Mouse (Mus musculus): Measurements from ENCODE around the gene Rbmxl2. TPM values are rescaled to one million over a fixed set of nuclear protein-coding genes. Genes with fewer than 3 reads are reported as not detected.

The Rbmxl2 gene
- polyA plus RNA-seq (2015; fragmentation: Nextera tagmentation; extraction: Ambion mirVana): not detected in 2 replicates

- H3K4me2 ChIP-seq (replicated peaks): peak within 1 kb of the TSS; percentile 46
- H3K27ac ChIP-seq: no peak within 1 kb of the TSS
- H3K27me3 ChIP-seq (replicated peaks): peaks cover 30% of the 10 kb centered on the region
- no peaks in the 10 kb centered on the region for H3K36me3 ChIP-seq
- ATAC-seq: no peak
- WGBS: 39% methylated on average over 65 of the region's 70 CpGs
- H3K9ac ChIP-seq: no peak within 1 kb of the TSS
- peak within 1 kb of the TSS; percentile 19 for H3K4me3 ChIP-seq (replicated peaks)
- H3K4me1 ChIP-seq (replicated peaks): no peaks in the 10 kb centered on the region
- H3K9me3 ChIP-seq: no peaks in the 10 kb centered on the region
These were observed at the start of gene Rbmxl2 for GRCm38 (mm10) chr7:107209204-107209860. Rbmxl2 (plus strand) TSS chr7:107209445.

DNA sequence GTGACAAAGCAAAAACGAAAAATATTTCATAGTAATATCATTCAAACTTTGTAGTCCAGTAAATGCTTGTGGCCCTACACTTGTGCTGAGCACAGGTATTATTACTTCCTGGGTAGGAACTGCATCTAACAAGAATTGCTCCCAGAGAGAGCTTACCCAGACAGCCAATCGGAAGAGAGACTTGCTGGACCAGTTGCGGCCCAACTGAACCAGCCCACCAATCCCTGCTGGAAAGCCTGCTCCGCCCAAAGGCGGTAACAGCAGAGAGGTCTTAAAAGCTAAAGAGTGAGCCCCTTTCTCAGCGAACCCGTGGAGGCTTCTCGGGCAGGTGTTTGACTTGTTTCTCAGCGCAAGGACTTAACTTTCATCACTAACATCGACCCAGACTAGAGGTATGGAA lies 42.6 kb upstream of the Rbmxl2 start, which contains the start of gene Nlrp14:
Gene Nlrp14, plus strand, starts transcription at position 301 of the 400 bp plus-strand sequence.
- no peak for ATAC-seq
- Histone ChIP-seq H3K4me3 (replicated peaks) (no peak within 1 kb of the TSS), H3K4me1 (replicated peaks) (no peaks in the 10 kb centered on the region), H3K9ac (no peak within 1 kb of the TSS), H3K4me2 (replicated peaks) (no peak within 1 kb of the TSS), H3K36me3 (no peaks in the 10 kb centered on the region), H3K27ac (no peak within 1 kb of the TSS), H3K9me3 (no peaks in the 10 kb centered on the region), H3K27me3 (replicated peaks) (no peaks in the 10 kb centered on the region)
- WGBS: 80% methylated on average over 10 of the region's 10 CpGs

DNA sequence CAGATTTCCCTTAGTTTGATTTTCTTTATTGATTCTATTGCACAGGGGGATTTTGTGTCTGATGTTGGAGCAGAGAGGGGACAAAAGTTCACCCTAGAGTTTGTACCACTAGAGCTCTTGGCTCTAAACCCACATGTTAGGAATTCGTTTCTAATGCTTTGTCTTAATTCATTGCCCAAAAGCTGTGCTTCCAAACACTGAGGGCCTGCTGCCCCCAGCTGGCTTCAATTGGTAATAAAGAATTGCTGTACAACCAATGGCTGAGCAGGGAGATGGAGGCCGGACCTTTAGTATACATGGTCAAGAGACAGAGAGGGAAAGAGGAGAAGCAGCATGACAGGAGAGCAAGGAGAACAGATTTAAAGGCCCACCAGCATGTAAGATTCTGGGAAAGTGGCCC lies 28.8 kb upstream of the Rbmxl2 start:
- ATAC-seq: no peak
- Histone ChIP-seq H3K27ac (no peak overlapping the region), H3K4me1 (replicated peaks) (no peaks in the 10 kb centered on the region), H3K9ac (no peak overlapping the region), H3K27me3 (replicated peaks) (no peaks in the 10 kb centered on the region), H3K9me3 (no peaks in the 10 kb centered on the region), H3K4me2 (replicated peaks) (no peak overlapping the region), H3K36me3 (no peaks in the 10 kb centered on the region), H3K4me3 (replicated peaks) (no peak overlapping the region)
- 28% methylated on average over 2 of the region's 2 CpGs for WGBS

DNA sequence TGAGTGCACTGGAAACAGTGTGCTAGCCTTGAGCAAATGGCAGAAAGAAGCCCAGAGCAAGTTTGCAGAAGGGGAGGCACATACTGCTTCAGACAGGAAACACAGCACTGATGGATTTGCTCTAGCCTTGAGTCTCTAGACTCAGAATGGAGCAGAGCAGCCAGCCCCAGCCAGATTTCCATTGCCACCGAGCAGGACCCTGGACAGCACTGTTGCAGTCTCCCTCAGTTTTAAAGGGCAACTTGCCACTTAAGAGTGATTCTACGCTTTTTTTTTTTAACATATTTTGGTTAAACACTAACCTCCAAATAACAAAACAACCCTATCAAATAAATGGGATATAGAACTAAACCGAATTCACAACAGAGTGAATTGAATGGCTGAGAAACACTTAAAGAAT lies 7.4 kb upstream of the Rbmxl2 start:
- Histone ChIP-seq H3K9ac (no peak overlapping the region), H3K4me1 (replicated peaks) (no peaks in the 10 kb centered on the region), H3K36me3 (no peaks in the 10 kb centered on the region), H3K27ac (no peak overlapping the region), H3K4me3 (replicated peaks) (no peak overlapping the region), H3K27me3 (replicated peaks) (0 out of 2 replicates have a peak, but pooled peaks cover under 1% of the 10 kb centered on the region), H3K9me3 (no peaks in the 10 kb centered on the region), H3K4me2 (replicated peaks) (no peak overlapping the region)
- ATAC-seq: no peak
- 28% methylated on average over 3 of the region's 3 CpGs for WGBS

GRCm38 (mm10) chr7:107207843-107208242 lies 1.4 kb upstream of the Rbmxl2 start:
- H3K27me3 ChIP-seq (replicated peaks): peaks cover 30% of the 10 kb centered on the region
- no peaks in the 10 kb centered on the region for H3K9me3 ChIP-seq
- no peak overlapping the region for H3K4me2 ChIP-seq (replicated peaks)
- H3K9ac ChIP-seq: no peak overlapping the region
- no peaks in the 10 kb centered on the region for H3K4me1 ChIP-seq (replicated peaks)
- no peak overlapping the region for H3K4me3 ChIP-seq (replicated peaks)
- ATAC-seq: no peak
- no peaks in the 10 kb centered on the region for H3K36me3 ChIP-seq
- no peak overlapping the region for H3K27ac ChIP-seq
- 93% methylated on average over 3 of the region's 3 CpGs for WGBS

GRCm38 (mm10) chr7:107210126-107210576 lies 906 bp downstream of the Rbmxl2 start:
- no peaks in the 10 kb centered on the region for H3K4me1 ChIP-seq (replicated peaks)
- H3K27ac ChIP-seq: no peak overlapping the region
- H3K36me3 ChIP-seq: no peaks in the 10 kb centered on the region
- ATAC-seq: no peak
- WGBS: 28% methylated on average over 77 of the region's 77 CpGs
- H3K27me3 ChIP-seq (replicated peaks): peaks cover 30% of the 10 kb centered on the region
- H3K4me2 ChIP-seq (replicated peaks): peak overlapping the region; percentile 46
- H3K9ac ChIP-seq: no peak overlapping the region
- peak overlapping the region; percentile 19 for H3K4me3 ChIP-seq (replicated peaks)
- H3K9me3 ChIP-seq: no peaks in the 10 kb centered on the region

GRCm38 (mm10) chr7:107215723-107216122 lies 6.5 kb downstream of the Rbmxl2 start:
- H3K9ac ChIP-seq: no peak overlapping the region
- no peak overlapping the region for H3K27ac ChIP-seq
- no peaks in the 10 kb centered on the region for H3K4me1 ChIP-seq (replicated peaks)
- ATAC-seq: peak; percentile 56; the same call in 1 of the 2 replicates
- H3K4me2 ChIP-seq (replicated peaks): no peak overlapping the region
- H3K36me3 ChIP-seq: no peaks in the 10 kb centered on the region
- H3K9me3 ChIP-seq: no peaks in the 10 kb centered on the region
- peaks cover 9% of the 10 kb centered on the region for H3K27me3 ChIP-seq (replicated peaks)
- H3K4me3 ChIP-seq (replicated peaks): no peak overlapping the region

- H3K4me3 ChIP-seq (replicated peaks): no peak overlapping the region
- H3K9ac ChIP-seq: no peak overlapping the region
- no peaks in the 10 kb centered on the region for H3K36me3 ChIP-seq
- no peaks in the 10 kb centered on the region for H3K4me1 ChIP-seq (replicated peaks)
- H3K27ac ChIP-seq: no peak overlapping the region
- no peak overlapping the region for H3K4me2 ChIP-seq (replicated peaks)
- H3K9me3 ChIP-seq: no peaks in the 10 kb centered on the region
- ATAC-seq: no peak
- WGBS: 85% methylated on average over 2 of the region's 2 CpGs
- no peaks in the 10 kb centered on the region for H3K27me3 ChIP-seq (replicated peaks)
These were observed 7.6 kb downstream of the Rbmxl2 start for GRCm38 (mm10) chr7:107216845-107217244.

- no peaks in the 10 kb centered on the region for H3K36me3 ChIP-seq
- H3K9me3 ChIP-seq: no peaks in the 10 kb centered on the region
- H3K4me3 ChIP-seq (replicated peaks): no peak overlapping the region
- ATAC-seq: no peak
- no peak overlapping the region for H3K9ac ChIP-seq
- no peaks in the 10 kb centered on the region for H3K27me3 ChIP-seq (replicated peaks)
- H3K4me1 ChIP-seq (replicated peaks): no peaks in the 10 kb centered on the region
- WGBS: 54% methylated on average over 3 of the region's 3 CpGs
- H3K4me2 ChIP-seq (replicated peaks): no peak overlapping the region
- no peak overlapping the region for H3K27ac ChIP-seq
These were observed 27.6 kb downstream of the Rbmxl2 start for GRCm38 (mm10) chr7:107236854-107237253.

- Histone ChIP-seq H3K27me3 (replicated peaks) (no peaks in the 10 kb centered on the region), H3K4me2 (replicated peaks) (no peak overlapping the region), H3K4me3 (replicated peaks) (no peak overlapping the region), H3K9ac (no peak overlapping the region), H3K9me3 (no peaks in the 10 kb centered on the region), H3K27ac (no peak overlapping the region), H3K36me3 (no peaks in the 10 kb centered on the region), H3K4me1 (replicated peaks) (no peaks in the 10 kb centered on the region)
- 66% methylated on average over 3 of the region's 3 CpGs for WGBS
- ATAC-seq: no peak
These were observed 28.3 kb downstream of the Rbmxl2 start for GRCm38 (mm10) chr7:107237498-107237897.

DNA sequence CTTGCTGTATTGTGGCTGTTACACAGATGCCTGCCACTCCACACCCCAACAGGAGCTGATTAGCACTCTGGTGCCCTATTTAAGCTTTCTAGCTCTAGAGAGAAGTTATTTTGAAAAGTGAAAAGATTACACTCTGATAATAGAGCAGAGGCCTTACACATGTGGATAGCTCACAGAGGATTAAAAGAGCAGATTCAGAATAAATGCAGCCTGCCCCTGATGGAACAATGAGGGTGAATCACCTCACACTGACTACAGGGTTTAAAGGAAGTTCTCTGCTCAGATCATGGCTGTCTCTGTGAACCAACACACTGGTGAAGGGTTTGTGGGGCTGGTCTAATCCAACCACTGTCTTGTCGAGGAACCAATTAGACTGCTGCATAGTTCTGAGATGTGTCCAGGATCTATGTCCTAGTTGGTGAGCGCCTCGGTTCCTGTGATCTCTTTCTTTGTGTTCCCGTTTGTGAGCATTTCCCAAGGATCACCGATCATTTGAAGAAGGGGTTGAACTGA lies 32.2 kb downstream of the Rbmxl2 start:
- no peak overlapping the region for H3K4me3 ChIP-seq (replicated peaks)
- H3K27me3 ChIP-seq (replicated peaks): no peaks in the 10 kb centered on the region
- H3K4me2 ChIP-seq (replicated peaks): no peak overlapping the region
- H3K36me3 ChIP-seq: no peaks in the 10 kb centered on the region
- ATAC-seq: no peak
- 83% methylated on average over 5 of the region's 5 CpGs for WGBS
- H3K27ac ChIP-seq: no peak overlapping the region
- no peaks in the 10 kb centered on the region for H3K4me1 ChIP-seq (replicated peaks)
- no peak overlapping the region for H3K9ac ChIP-seq
- H3K9me3 ChIP-seq: no peaks in the 10 kb centered on the region

- Histone ChIP-seq H3K27me3 (replicated peaks) (no peaks in the 10 kb centered on the region), H3K9ac (no peak overlapping the region), H3K4me2 (replicated peaks) (no peak overlapping the region), H3K4me1 (replicated peaks) (no peaks in the 10 kb centered on the region), H3K27ac (no peak overlapping the region), H3K9me3 (no peaks in the 10 kb centered on the region), H3K36me3 (no peaks in the 10 kb centered on the region), H3K4me3 (replicated peaks) (no peak overlapping the region)
- no peak for ATAC-seq
- 70% methylated on average over 5 of the region's 5 CpGs for WGBS
These were observed 41.2 kb downstream of the Rbmxl2 start for GRCm38 (mm10) chr7:107250211-107250985.

Measured in intestine, embryonic 15.5 days (tissue).